Mouse (Mus musculus) brain, embryonic 14.5 days (tissue): Measurements from ENCODE around the gene Sgcb. TPM values are rescaled to one million over a fixed set of nuclear protein-coding genes. Genes with fewer than 3 reads are reported as not detected.

Experiments
- DNase-seq: peaks from one replicate; pipeline ENCODE4 v3.0.0-alpha.2; 2011; ENCODE audit warnings: low read depth
- CTCF ChIP-seq: fragments of 200-500 bp; IDR thresholded peaks from 2 replicates; pipeline ENCODE4 v1.5.1; 2012; ENCODE audit warnings: inconsistent platforms, mild to moderate bottlenecking, moderate library complexity, borderline replicate concordance; ENCODE audit not compliant: insufficient read depth, insufficient read length; ENCODE audit errors: extremely low read depth
- POLR2A ChIP-seq: fragments of 200-500 bp; IDR thresholded peaks from 2 replicates; pipeline ENCODE4 v1.6.1; 2012; ENCODE audit warnings: mild to moderate bottlenecking, inconsistent platforms, borderline replicate concordance; ENCODE audit not compliant: poor library complexity, insufficient read depth, insufficient read length, severe bottlenecking; ENCODE audit errors: extremely low read depth
- polyA plus RNA-seq: library from polyadenylated mRNA; depleted of rRNA; stranded (reverse); fragments of >200 nt; gene quantifications from 2 replicates; pipeline ENCODE4 v1.2.3, GENCODE M21; 2012

The Sgcb gene
- polyA plus RNA-seq, 1 experiment = 20.6 TPM

- peak; percentile 39 for DNase-seq
- TF ChIP-seq CTCF (no peak), POLR2A (no peak)
Measured at GRCm38 (mm10) chr5:73675604-73676003, 28.0 kb upstream of the Sgcb start.

DNA sequence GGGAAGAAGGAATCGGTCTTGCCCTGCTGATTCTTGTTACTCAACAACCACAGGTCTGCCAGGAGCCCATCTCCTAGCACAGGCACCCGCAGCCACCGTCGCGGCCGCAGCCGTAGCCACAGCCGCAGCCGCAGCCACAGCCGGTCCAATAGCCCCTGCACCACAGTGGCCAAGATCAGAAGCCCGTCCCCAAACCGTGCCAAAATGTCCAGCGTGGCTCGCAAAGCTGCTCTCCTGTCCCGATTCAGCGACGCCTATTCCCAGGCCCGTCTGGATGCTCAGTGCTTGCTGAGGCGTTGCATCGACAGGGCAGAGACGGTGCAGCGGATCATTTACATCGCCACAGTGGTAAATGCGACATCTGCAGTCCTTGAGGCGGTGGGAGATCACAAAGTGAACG is 21.8 kb upstream of the Sgcb start:
- no peak for DNase-seq

DNA sequence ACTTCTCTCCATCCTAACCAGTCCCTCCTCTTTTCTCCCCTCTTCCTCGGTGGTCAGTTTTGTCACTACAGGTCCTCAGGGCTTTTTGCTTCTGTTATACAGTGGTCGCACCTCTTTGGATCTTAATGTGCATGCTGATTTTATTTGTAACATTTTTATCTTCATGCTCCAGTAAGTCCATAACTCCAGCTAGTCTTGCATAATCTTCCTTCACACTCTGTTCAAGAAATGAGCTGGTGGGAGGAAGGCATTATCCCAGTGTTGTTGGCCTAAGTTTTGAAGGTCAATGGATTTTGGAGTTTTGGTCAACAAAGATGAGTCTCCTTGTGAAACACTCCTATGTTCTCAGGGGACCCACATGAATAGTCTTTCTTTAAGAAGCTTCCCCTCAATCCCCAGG is 20.3 kb upstream of the Sgcb start:
- DNase-seq = no peak
- no peak for TF ChIP-seq POLR2A
- TF ChIP-seq CTCF = no peak

More for the DNA sequence above, 21.8 kb upstream of the Sgcb start:
- TF ChIP-seq CTCF (no peak), POLR2A (no peak)

DNA sequence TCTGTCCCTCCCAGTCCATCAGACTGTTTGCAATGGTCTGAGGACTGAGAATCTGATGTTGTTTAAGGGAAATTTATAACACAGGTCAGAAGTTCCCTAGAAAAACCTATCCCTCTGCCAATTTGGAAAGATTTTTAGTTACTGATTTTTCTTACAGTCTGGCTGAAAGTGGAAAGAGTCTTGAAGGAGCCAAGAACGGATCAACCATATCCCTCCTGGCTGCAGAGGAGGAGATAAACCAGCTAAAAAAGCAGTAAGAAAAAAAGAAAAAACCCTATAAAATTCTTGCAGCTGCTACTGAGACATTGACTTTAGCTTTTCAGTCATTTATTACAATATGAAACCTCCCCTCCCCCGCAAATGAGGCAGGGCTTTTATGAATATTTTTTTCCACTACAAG is 19.1 kb upstream of the Sgcb start:
- no peak for DNase-seq

GRCm38 (mm10) chr5:73651855-73652201 is 4.2 kb upstream of the Sgcb start:
- DNase-seq = peak; percentile 24
- TF ChIP-seq POLR2A (no peak), CTCF (no peak)

More for the DNA sequence above, 19.1 kb upstream of the Sgcb start:
- TF ChIP-seq CTCF (no peak), POLR2A (no peak)

- DNase-seq = peak; percentile 43
- TF ChIP-seq CTCF (no peak), POLR2A (no peak)
Measured at GRCm38 (mm10) chr5:73651061-73651854, 3.7 kb upstream of the Sgcb start, which contains the start of gene Spata18. Gene Spata18 (plus strand): TSS chr5:73651379.

DNA sequence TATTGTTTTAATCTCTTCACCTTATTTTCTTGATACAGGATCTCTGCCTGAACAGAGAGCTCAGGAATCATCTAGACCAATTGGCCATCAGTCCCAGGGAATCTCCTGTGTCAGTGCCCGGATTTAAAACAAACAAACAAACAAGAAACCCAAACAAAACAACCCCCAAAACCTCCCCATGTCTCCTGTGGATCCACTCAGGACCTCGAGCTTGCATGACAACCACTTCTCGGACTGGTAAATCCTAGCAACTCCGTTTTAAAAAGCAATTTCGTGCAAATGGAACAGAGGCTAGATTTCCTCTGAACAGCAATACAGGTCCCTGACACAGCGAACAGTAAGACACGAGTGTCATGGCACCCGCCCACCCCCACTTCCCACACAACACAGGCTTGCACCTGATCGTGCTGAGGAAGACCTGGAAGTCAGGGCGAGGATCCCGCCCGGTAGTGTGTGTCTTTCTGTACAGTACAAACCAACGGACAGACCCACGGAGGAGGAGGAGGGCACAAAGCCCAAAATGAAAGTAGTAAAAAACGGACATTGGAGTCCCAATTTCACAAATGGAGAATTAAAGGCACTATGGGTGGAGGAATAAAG is 2.9 kb upstream of the Sgcb start:
- DNase-seq = peak; percentile 35
- no peak for TF ChIP-seq POLR2A
- TF ChIP-seq CTCF = no peak

GRCm38 (mm10) chr5:73642091-73642490 is 5.5 kb downstream of the Sgcb start:
- DNase-seq = peak; percentile 50
- TF ChIP-seq CTCF (peak; percentile 64; the same call in 1 of the 2 replicates), POLR2A (no peak)

DNA sequence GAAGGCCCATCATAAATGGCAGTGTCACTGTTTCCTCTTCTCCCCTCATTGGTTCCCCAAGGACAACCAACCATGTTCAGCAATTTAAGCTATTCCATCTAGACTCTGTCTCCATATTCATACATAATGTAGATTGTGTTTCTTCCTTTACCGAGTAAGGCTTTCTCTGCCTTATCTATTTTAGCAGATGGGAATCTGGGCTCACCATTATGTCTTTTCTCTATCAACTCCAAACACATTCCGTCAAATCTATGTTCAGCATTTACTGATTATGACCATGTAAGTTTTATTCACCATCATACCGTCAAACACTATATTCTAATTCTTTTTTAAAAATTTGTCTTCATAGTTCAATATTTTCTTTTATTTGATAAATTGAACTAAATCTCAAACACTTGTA is 6.5 kb downstream of the Sgcb start:
- no peak for DNase-seq
- TF ChIP-seq CTCF = no peak
- TF ChIP-seq POLR2A = no peak

GRCm38 (mm10) chr5:73637337-73638107 is 10.1 kb downstream of the Sgcb start:
- peak; percentile 91 for DNase-seq
- no peak for TF ChIP-seq POLR2A
- TF ChIP-seq CTCF = 0 out of 2 replicates have a peak, but pooled peaks have one; percentile 23

- peak; percentile 76 for DNase-seq
- TF ChIP-seq CTCF (peak; percentile 83), POLR2A (no peak)
Measured at GRCm38 (mm10) chr5:73633141-73633540, 14.4 kb downstream of the Sgcb start.
